Mouse (Mus musculus): ENCODE results near the gene Hist1h4f.

DNA sequence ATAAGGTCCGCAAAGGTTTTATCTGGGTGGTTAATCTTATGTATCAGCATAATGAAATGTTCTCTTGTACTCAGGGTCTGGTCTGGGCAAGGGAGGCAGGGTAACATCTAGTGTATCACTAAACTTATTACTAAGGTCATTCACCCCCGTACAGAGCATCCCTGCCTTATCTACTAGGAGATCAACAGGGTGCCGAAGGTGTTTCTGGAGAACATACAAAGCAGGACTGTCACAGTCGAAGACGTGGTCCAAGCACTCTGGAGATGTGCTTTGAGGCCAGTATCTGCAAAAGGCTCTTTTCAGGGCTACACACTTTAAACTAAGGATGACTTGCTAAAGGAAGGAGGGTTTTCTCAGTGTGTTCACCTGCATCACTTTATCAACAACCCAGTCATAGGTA, 4.8 kb downstream of the Hist1h4f start:
- TF ChIP-seq CTCF (IDR thresholded peaks at IDR 0.05; ENCODE audit: low read depth, low read length), result no peak
- TF ChIP-seq TAL1 (conservative IDR thresholded peaks at IDR 0.05; ENCODE audit: low read depth, low read length), result no peak
- TF ChIP-seq POLR2AphosphoS5 (IDR thresholded peaks at IDR 0.05; ENCODE audit: insufficient replicate concordance, low read depth, low read length), result no peak
